Mouse (Mus musculus) monocyte, adult 2 months (primary cell): Measurements from ENCODE around the gene Srrm1.

ENCODE experiments used
- DNase-seq, 2 experiments: peaks; one replicate each; pipeline ENCODE4 v3.0.0; 2022; ENCODE audit warnings: low spot score in 2 of 2, low read depth in 1 of 2

Gene Srrm1

DNA sequence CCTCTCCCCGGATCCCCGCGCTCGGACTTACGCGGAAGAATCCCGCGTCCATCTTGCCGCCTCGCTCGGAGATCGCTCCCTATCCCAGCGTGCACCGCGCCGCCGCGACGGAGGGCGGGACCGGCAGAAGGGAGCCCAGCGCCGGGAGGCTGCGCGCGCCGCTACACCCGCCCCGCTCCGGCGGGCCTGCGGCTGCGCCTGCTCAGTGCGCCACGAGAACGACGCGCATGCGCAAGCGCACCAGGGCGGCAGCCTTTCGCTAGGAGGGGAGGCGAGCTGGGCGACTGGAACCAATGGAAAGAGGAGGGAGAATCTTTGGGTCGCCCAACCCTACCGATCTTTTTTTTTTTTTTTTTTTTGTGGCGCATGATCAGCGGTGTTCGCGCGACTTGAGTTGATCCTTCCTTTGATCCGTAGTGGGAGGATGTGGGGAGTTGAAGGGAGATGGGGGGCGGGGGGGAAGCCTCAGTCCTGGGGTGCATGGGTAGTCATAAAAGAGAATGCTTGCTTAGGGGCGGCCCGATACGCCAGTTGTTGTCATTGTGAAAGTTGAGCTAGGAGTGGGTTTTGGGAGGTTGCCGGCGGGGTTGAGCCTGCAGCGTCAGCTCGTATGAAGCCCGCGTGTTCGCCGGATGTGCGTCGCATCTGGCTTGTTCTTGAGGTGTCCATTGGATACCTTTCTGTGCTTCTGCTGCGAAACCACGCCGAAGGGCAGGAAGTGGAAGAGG, at the start of gene Srrm1:
Srrm1 (minus strand) TSS at position 256 of the 728 bp plus-strand sequence.
- peak; percentile 98 for DNase-seq

DNA sequence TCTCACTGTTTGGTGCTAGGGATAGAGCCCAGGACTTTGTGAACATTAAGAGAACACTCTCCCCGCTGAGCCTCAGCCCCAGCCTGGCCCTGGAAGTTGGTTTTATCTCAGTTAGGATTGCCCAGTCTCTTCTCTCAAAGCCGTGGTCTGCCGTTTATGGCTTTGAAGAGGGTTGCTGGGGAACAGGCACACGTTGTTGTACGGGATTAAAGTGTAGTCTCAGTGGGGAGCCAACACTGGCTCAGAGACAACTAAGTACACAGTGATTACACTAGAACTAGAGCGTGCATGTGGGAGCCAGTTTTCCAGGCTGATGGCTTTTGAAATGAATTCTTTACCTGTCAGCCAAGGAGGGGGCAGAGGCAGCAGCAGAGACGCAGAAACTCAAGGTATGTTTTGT, 48.8 kb upstream of the Srrm1 start:
- DNase-seq = no peak

DNA sequence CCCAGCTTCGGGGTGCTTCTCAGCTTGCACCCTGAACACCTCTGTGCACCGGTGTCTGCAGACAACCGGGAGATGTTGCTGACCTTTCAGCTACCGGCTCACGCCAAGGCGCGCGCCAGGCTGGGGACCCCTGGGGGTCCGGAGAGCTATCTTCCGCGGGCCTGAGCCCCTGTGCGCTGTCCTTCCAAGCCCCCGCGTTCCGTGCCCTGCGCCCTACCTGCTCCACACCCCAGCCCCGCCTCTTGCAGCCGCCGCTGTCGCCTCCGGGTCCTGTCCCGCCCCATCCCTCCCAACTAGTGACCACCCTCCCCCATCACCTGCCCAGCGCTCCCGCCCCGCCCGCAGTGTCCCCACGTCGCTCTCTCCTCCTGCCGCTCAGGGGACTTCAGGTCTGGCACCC, 44.9 kb upstream of the Srrm1 start, which contains the start of gene Ncmap:
Ncmap (minus strand) TSS at position 237 of the 400 bp plus-strand sequence.
- no peak for DNase-seq

DNA sequence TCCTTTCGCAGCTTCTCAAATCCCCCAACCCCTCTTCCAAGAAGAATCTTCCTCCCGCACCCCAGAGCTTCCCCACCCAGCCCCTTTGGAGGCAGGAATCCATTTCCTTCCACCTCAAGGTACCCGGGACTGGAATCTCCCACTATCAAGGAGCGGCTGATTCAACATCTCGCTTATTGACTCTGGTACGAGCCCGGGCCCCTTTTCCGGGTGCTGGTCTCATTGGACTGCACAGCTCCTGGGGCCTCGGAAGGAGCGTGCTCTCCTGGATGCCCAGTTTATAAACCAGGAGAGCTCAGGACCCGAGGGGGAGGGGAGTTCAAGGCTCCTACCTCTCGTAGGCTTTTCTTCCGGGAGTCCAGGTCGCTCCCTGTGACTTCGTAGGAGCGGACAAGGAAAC, 44.4 kb upstream of the Srrm1 start:
- DNase-seq = no peak

DNA sequence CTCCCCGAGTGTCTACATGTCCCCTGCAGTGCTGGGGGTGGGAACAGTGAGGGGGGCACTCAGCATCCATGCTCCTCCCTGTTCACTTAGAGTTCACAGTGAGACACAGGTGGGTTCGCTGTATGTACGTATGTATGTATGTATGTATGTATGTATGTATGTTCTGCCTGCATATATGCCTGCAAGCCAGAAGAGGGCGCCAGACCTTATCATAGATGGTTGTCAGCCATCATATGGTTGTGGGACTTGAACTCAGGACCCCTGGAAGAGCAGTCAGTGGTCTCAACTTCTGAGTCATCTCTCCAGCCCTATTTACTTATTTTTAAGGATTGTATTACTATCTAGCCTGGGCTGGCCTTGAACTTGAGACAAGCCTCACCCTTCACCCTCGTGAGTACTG, 43.2 kb upstream of the Srrm1 start:
- no peak for DNase-seq

DNA sequence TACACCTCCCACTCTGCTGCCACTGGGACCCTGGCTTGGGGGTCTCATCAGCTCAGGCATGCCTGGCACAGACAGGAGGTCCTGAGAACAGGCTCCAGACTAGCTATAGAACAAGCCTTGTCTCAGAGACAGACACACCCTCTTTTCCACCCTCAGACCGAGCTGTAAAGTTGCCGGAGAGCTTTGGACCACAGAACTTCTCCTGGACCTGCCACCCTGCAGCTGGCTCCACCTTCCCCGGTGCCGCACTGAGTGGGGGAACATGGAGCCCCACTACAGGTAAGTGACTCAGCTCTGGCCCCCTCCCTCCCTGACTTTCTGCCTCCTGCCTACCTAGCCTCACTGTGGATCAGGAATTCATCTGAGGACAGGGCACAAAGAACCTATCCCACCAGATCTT, 42.3 kb upstream of the Srrm1 start:
- DNase-seq = no peak

DNA sequence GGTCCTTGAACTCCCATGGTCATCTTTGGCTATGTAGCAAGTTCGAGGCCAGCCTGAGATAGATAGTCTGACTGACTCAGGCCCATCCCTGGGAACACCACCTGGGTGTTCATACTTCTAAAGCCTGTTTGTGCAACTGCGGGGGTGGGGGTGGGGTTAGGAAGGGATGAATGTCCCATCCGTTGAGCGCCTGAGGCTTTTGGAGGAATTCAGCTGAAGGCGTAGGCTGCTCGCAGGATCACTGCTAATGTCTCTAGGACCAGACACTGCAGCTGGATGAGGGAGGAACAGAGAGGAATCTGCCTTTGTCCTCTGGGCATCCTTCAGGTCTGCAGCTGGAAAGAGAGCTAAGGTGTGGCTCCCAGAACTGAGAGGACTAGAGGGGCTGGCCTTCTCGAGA, 41.5 kb upstream of the Srrm1 start:
- DNase-seq = no peak

DNA sequence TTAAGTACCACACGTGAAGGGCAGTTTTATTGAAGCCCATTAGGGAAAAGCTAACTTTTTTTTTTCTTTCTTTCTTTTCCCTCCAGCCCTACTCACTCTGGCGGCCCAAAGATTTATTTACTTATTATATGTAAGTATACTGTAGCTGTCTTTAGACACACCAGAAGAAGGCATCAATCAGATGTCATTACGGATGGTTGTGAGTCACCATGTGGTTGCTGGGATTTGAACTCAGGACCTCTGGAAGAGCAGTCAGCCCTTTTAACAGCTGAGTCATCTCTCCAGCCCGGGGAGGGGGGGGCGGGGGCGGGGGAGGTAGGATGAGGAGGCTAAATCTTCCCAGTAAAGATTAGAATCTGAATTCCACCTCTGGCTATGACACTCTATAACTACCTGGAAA, 40.3 kb upstream of the Srrm1 start:
- no peak for DNase-seq

DNA sequence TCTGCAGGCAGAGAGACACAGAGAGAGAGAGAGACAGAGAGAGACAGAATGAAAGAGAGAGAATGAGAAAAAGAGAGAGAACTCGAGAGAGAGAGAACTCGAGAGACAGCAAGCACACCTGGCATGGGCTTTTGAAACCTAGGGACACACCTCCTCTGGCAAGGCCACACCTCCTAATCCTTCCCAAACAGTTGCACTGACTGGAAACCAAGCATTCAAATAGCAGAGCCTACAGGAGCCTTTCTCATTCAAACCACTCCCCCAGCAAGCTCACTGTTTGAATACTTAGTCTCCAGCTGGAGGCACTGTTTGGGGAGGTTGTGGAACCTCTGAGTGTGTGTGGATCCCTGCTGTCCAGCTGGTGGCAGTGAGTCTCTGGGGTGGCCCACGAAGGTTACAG, 39.7 kb upstream of the Srrm1 start:
- no peak for DNase-seq

DNA sequence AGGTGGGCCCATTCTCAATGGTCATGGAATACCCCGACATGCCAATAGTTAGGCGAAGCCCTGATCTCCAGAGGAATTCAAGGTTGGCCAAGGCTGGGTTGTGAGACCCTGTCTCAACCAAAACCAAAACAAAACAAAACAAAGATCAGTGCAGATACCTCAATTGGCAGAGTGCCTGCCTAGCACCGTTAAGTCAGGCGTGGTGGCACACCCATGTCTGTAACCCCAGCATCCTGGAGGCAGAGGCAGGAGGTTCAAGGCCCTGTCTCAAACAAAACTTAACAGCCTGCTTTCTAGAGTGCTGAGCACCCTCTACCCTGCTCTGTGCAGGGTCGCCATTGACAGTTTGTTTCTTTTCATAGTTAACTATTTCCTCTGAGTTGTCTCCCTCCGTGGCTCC, 37.9 kb upstream of the Srrm1 start:
- no peak for DNase-seq

DNA sequence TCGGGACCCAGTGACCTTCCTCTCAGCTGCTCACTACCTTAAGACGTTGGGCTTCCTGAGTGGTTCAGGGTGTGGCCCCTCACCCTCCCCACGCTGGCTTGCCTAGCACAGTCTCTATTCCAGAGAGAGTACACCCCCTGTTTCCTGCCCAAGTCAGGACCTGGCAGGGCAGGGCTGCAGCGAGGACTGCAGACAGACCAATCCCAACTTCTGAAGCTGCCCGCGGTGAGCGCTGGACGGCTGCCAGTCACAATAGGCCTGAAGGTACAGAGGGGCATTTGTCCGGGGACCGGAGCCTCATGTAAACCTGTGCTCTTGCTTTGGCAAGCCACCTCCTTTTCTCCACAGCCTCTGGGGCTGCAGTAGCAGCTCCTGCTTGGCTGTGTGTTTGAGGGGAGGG, 32.5 kb upstream of the Srrm1 start:
- DNase-seq = no peak

DNA sequence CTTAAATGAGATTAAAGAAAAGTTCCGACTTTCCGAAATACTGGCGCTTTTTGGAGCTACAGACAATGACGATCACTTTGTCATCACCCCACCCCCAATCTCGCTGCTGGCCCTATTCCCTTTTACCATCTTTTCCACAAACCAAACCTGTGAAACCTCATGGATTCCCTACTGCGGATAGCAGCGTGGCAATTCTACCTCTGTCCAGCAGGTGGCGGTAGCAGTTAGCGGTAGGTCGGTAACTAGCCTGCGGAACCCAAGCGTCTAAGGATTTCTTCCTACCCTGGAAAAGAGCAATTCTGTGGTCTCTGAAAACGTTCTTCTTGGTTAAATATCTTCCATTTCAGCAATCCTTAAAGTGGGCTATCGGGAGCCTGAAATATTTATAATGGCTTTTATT, 29.2 kb upstream of the Srrm1 start:
- DNase-seq = peak; percentile 26 to 29

DNA sequence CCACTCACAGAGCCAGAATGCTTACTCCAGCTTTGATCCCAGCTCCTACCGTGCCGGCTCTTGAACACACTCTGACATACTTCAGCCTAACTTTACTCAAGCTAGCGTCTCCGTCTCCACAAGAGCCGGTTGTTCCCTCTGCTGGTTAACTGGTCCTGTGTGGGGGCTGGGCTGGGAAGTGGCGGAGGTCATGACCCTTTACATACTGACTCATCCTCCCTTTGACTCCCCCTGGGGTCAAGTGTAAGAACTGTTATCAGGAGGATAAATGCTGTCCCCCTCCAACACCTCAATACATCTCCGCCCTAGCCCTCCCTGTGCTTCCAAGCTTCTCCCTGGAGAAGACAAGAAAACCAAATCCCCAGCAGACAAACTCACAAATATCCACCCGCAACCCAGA, 28.2 kb upstream of the Srrm1 start:
- no peak for DNase-seq

DNA sequence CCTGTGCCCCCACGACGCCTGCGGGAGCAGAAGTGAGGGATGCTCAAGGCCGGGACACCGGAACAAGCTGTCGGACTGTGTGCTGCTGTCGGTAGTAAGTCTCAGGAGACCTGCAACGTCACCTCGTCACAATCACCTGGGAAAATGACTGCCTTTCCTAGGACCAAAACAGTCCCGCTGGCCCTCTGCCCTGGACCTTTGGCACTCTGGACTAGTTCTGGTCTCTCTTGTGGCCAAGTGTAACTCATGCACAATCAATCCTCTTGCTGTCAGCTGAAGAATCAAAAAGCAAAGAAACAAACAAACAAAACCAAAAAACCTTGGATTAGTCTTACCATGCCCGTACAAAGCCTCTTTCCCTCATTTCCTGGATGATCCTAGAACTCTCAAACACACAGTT, 24.1 kb upstream of the Srrm1 start:
- no peak for DNase-seq

DNA sequence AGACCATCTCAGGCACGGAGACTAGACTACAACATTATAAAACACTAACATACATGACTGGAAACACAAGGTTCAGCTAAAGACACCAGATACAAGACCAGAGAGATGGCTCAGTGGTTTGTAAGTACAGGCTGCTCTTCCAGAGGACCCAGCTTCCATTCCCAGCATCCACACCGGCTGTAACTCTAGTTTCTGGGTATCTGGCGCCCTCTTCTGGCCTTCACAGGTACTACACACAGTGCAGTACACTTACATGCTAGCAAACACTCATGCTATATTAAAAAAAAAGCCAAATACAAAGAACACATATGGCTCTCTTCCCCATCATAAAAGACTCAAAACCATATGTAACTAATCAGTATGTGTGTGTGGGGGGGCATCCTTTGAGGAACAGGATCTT, 22.3 kb upstream of the Srrm1 start:
- DNase-seq = no peak

DNA sequence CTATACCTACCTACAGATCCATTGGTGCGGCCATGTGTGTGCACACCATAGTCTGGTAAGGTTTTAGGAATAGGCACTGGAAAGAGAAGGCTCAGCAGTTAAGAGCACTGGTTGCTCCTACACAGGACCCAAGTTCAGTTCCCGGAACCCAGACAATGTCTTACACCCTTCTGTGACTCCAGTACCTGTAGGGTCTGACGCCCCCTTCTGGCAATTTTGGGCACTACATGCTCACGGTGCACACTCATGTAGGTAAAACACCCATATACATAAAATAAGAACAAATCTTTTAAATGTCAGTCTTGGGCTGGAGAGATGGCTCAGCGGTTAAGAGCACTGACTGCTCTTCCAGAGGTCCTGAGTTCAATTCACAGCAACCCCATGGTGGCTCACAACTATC, 20.2 kb upstream of the Srrm1 start:
- no peak for DNase-seq

DNA sequence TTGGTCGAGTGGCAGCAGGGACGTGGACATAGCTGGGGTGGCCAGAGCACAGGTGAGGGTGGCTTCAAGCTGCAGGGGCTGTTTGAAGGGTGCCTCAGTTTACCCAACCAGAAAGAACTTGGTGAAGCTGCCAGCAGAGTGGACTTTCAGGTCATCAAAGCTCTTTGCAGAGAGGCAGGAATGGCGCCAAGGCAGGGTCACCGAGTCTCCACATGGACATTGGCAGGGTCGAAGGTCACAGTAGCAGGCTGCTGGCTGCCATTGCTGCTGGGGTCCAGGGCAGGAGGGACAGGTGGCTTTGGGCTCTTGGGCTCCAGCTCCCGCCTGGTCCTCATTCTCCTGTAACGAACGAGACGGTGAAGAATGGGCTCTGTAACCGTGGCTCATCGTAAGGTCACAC, 17.3 kb upstream of the Srrm1 start:
- DNase-seq = no peak

DNA sequence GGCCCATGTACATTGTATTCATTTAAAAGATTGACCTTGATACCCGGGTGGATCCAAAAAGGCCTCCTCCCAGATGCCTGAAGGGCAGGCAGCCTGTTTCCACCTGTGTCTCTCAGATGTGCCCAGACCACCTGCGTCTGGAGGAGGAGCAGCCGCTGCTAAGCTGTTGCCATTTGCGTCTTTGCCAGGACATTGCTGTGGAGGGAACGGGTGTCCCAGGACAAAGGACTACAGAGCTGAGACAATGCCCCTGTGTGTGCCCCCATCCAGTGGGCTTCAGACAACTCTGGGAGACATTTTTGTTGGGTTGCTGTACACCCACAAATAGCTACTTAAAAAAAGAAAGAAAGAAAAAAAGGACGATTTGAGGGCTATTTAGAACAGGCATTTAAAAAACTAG, 9.7 kb upstream of the Srrm1 start:
- DNase-seq = no peak

DNA sequence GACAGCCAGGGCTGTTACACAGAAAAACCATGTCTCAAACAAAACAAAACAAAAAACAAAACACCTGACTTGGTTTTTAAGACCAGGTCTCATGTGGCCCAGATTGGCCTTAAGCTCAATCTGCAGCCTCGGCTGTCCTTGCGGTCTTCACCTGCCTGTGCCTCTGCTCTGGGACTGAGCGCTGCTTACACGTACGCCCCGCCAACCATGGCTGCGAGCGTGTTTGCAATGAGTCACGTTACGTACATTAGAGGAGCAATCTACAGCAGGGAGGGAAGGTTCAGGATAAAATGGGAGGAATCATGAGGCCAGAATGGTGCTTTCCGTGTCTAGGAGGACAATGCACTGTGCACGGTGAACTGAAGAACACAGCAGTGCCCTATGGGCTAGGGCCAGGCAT, 8.6 kb upstream of the Srrm1 start:
- DNase-seq = no peak

DNA sequence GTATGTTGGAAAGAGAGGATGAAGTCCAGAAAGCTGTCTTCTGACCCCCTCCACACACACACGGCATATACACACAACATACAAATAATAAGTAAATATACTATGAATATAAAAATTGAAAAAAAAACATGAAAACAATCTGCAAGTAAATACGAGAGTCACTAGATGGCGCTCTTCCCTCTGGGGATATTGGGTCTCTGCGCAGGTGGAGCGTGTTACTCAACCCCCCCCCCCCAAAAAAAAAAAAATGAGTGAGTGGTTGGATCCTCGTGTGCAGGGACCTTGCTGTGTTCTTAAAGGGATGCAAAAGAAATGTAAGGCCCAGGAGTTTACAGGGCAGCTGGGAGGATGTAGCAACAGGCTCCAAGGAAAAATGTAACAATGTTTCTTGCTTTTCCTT, 5.6 kb upstream of the Srrm1 start:
- no peak for DNase-seq

DNA sequence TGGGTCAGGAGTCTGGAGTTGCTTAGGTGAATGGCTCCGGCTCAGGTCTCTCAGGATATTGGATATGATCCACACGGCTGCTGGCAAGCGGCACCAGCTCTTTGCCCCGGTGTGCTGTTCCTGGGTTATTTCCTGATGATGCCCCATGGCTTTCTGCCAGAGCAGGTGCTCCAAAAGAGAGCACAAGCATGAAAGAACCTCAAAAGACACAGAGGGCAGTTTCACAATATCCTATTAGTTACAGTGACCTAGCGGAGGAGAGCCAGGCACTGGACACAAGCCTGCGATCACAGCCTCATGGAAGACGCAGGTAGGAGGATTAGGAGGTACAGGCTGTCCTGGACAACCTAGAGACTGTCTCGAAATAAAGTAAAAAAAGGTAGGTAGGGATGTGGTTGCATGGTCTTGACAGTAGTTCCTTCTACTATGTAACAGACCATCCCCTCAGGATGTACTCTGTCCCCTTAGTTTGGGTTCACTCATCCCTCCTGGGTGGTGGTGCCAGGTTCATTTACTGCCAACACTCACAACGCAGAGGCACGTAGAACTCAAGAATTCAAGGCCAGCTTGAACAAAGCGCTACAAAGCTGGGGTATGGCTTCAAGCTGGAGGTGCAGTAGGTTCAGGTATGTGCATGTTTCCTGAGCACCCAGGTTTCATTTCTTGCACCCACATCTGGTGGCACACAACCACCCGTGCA, 4.2 kb upstream of the Srrm1 start:
- DNase-seq = no peak

DNA sequence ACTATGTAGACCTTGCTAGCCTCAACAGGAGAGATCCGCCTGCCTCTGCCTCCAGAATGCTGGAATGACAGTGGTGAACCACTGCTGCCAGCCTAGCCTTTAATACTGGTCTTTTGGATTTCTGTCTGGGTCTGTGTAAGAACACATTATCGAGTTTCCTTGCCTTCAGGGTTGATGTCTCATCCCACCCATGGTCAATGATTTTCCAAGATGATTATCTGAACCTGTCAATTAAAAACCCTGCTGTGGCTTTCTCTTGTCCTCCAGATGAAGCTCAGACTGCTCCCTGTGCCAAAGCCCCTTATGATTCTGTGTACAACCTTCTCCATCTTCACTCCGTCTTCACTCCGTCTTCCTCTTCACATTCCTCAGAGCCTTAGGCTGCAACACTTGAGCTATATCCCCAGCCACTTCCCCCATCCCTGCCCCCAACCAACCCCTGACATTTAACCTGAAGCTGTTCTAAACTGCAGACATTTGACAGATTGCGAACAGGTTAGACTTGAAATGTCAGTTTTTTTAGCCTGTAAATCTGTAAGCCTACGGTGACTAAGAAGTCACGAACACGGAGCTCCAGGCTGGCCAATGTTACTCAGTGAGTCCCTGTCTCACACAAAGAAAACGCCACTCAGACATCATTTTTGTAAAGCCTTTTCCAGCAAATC, 2.9 kb upstream of the Srrm1 start:
- DNase-seq = no peak
